Mouse (Mus musculus): Measurements from ENCODE around the gene Cdca5.

Cdca5 gene

GRCm38 (mm10) chr19:6141394-6141749 lies 56.6 kb downstream of the Cdca5 start, which contains the start of gene Arl2:
Arl2 (minus strand) TSS chr19:6141548.
- DNase-seq (ENCODE audit: low spot score) = peak; percentile 93

Measured in retina, embryonic 14.5 days (tissue).